Mouse (Mus musculus): ENCODE results near the gene Scp2. TPM values are rescaled to one million over a fixed set of nuclear protein-coding genes. Genes with fewer than 3 reads are reported as not detected.

Gene Scp2
- total and polyA plus RNA-seq, 3 experiments, result 235 to 357 (median 303) TPM

DNA sequence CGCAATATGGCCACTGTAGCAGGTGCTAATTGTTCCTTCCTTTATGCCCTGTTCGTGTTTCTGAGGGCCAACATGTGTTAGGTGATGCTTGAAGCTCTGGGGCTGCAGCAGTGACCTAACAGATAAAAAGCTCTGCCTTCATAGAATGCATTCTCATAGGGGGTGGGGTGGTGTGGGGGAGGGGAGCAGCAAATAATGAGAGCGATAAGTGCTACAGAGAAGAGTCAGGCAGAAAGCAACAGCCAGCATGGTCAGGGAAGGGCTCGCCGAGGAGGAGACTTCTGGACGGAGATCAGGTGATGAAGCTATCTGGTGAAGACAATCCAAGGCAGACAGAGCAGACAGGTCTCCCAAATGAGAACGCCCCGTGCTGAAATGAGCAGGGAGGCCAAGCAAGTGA is 92.1 kb downstream of the Scp2 start:
- 77% methylated on average over 8 of the region's 8 CpGs for WGBS
- Histone ChIP-seq H3K79me2 (replicated peaks; ENCODE audit: control insufficient read depth, insufficient read depth, low read length) (no peaks in the 10 kb centered on the region), H3K36me3 (ENCODE audit: control insufficient read depth, insufficient read depth, low read length) (peaks cover 3% of the 10 kb centered on the region), H3K27me3 (ENCODE audit: control insufficient read depth, insufficient read depth, low read length) (no peaks in the 10 kb centered on the region), H3K27ac (no peak overlapping the region), H3K9ac (ENCODE audit: low read depth, low read length) (no peak overlapping the region), H3K4me3 (no peak overlapping the region), H3K4me1 (ENCODE audit: control insufficient read depth, insufficient read depth, low read length) (no peaks in the 10 kb centered on the region; the same call in 1 of the 2 replicates)
- TF ChIP-seq CTCF (IDR thresholded peaks at IDR 0.05), result no peak
- TF ChIP-seq POLR2A (IDR thresholded peaks at IDR 0.05; ENCODE audit: insufficient read depth, low read depth, low read length), result no peak
- no peak for TF ChIP-seq EP300 (IDR thresholded peaks at IDR 0.05; ENCODE audit: insufficient read depth, low read depth, low read length)
- no peak for DNase-seq
- intact Hi-C loops (cut with DNase I), result no loop called here

DNA sequence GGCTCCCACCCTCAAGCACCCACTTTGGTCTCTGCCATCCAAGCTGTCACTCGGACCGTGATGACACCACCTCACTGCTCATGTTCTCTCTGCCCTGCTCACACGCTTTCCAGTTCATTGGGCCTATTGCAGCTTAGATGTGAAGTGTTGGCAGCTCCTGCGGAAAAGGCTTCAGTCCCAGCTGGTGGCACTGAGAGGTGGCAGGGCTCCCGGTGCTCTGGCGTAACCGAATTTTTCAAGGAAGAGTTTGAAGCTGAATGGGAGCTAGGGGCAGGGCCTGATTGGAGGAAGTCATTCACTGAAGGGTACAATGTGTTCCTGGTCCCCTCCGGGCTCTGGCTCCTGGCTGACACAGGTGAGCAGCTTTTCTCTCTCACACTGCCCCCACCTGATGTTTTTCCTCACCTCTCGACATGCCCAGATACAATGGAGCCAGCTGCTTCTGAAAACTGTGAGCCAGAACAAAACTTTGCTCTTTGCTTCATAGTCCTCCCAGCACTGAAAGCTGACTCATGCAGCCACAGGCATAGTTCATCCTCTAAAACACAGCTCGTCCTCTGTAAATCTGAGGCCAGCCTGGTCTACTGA is 93.0 kb downstream of the Scp2 start:
- peak; percentile 31 to 70 for DNase-seq
- H3K27me3 ChIP-seq (ENCODE audit: control insufficient read depth, insufficient read depth, low read length), result no peaks in the 10 kb centered on the region
- H3K36me3 ChIP-seq (ENCODE audit: control insufficient read depth, insufficient read depth, low read length), result peaks cover 3% of the 10 kb centered on the region
- H3K9ac ChIP-seq (ENCODE audit: low read depth, low read length), result no peak overlapping the region
- no peaks in the 10 kb centered on the region for H3K79me2 ChIP-seq (replicated peaks; ENCODE audit: control insufficient read depth, insufficient read depth, low read length)
- WGBS, result 57% methylated on average over 10 of the region's 10 CpGs
- H3K4me1 ChIP-seq (ENCODE audit: control insufficient read depth, insufficient read depth, low read length), result no peaks in the 10 kb centered on the region; the same call in 1 of the 2 replicates
- intact Hi-C loops (cut with DNase I), result no loop called here
- no peak overlapping the region; the same call in 1 of the 2 replicates for H3K27ac ChIP-seq
- TF ChIP-seq POLR2A (IDR thresholded peaks at IDR 0.05; ENCODE audit: insufficient read depth, low read depth, low read length) (no peak), EP300 (IDR thresholded peaks at IDR 0.05; ENCODE audit: insufficient read depth, low read depth, low read length) (peak; percentile 70)
- H3K4me3 ChIP-seq, result no peak overlapping the region

DNA sequence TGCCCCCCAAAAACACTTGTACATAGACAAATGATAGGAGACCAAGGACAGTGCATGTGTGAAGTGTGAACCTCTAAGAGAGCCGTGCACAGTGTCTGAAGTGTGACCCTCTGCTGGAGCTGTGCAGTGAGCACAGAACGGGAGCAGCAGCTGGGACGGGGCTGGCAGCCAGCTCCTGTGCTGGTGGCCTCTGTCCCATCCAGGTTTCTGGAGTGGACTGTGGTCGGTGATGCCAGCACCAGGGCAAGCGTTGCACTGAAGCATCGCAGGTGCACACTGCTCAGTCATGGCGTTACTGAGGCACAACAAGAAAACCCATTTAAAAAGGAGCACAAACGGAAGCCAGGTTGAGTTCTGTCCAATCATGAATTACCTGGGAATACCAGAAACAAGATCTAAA is 98.7 kb downstream of the Scp2 start:
- Histone ChIP-seq H3K4me1 (ENCODE audit: control insufficient read depth, insufficient read depth, low read length) (no peaks in the 10 kb centered on the region; the same call in 1 of the 2 replicates), H3K79me2 (replicated peaks; ENCODE audit: control insufficient read depth, insufficient read depth, low read length) (no peaks in the 10 kb centered on the region), H3K9ac (ENCODE audit: low read depth, low read length) (no peak overlapping the region), H3K27me3 (ENCODE audit: control insufficient read depth, insufficient read depth, low read length) (no peaks in the 10 kb centered on the region), H3K4me3 (no peak overlapping the region), H3K27ac (no peak overlapping the region), H3K36me3 (ENCODE audit: control insufficient read depth, insufficient read depth, low read length) (peaks cover 2% of the 10 kb centered on the region; the same call in 1 of the 2 replicates)
- peak; percentile 39 to 53 for DNase-seq
- intact Hi-C loops (cut with DNase I), result no loop called here
- TF ChIP-seq EP300 (IDR thresholded peaks at IDR 0.05; ENCODE audit: insufficient read depth, low read depth, low read length) (peak; percentile 46; the same call in 1 of the 2 replicates), POLR2A (IDR thresholded peaks at IDR 0.05; ENCODE audit: insufficient read depth, low read depth, low read length) (no peak)
- WGBS, result 60% methylated on average over 8 of the region's 8 CpGs

DNA sequence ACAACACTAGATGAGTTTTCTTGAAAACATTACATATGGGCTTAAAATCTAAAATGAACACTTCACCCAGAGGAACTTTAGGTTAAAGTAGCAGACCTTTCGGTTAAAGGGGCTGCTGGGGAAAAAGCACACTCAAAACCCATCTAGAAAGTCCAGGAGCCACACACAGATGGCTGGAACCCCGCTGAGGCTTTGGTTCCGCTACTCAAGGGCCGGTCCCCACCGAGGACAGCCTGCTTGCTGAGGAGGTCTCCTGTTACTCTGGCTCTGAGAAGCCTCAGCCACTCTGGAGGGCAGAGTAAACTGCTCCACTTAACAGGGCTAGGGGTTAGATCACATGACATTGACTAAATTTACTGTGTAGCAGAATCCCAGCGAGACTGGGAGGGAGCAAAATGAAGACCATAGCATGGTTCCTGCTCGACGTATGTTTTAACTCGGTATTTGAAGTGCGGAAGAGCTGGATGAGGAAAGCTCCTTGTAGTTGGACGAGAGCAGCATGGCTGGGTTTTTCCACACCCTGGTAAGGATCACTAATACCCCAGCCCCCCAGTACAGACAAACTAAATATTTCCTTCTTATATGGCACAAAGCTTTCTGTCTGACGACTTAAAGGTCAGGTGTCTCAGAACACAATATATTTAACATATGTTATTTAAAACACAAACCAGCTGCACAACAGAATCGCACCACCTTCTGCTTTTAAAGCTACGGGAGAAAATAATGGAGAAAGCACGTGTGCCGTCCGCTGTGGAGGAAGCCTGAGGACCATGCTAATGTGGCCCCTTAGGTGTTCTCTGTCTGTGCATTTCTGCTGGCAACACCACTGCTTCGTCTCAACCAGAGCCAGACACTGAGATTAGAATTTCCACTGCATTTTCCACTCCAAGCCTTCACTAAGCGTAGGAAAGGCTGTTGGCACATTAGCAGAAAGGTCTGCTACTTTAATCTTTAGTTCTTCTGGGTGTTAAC is 99.4 kb downstream of the Scp2 start:
- Histone ChIP-seq H3K27me3 (ENCODE audit: control insufficient read depth, insufficient read depth, low read length) (no peaks in the 10 kb centered on the region), H3K9ac (ENCODE audit: low read depth, low read length) (no peak overlapping the region), H3K27ac (no peak overlapping the region), H3K4me3 (no peak overlapping the region), H3K79me2 (replicated peaks; ENCODE audit: control insufficient read depth, insufficient read depth, low read length) (no peaks in the 10 kb centered on the region), H3K4me1 (ENCODE audit: control insufficient read depth, insufficient read depth, low read length) (no peaks in the 10 kb centered on the region; the same call in 1 of the 2 replicates), H3K36me3 (ENCODE audit: control insufficient read depth, insufficient read depth, low read length) (peaks cover 2% of the 10 kb centered on the region; the same call in 1 of the 2 replicates)
- DNase-seq, result no peak
- 73% methylated on average over 19 of the region's 19 CpGs for WGBS
- intact Hi-C loops (cut with DNase I), result no loop called here
- no peak for TF ChIP-seq POLR2A (IDR thresholded peaks at IDR 0.05; ENCODE audit: insufficient read depth, low read depth, low read length)

DNA sequence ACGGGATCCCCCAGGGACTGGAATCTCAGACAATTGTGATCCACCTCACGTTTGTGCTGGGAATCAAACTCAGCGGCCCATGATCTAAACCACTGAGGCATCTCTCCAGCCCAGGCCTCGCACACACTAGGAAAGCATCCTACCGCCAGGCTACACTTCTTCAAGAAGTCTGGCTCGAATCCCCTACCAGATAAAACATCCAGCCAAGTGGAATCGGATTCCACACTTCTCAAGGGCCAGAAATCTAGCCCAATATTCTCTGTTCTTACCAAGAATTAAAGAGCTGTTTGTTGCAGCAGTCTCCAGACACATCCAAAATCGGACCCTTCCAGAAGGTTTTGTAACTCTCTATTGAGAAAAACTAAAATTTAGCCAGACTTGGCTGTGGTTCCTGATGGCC is 107.8 kb downstream of the Scp2 start:
- 75% methylated on average over 8 of the region's 8 CpGs for WGBS
- H3K27me3 ChIP-seq (ENCODE audit: control insufficient read depth, insufficient read depth, low read length), result no peaks in the 10 kb centered on the region
- TF ChIP-seq CTCF (IDR thresholded peaks at IDR 0.05) (0 out of 2 replicates have a peak, but pooled peaks have one; percentile 2), EP300 (IDR thresholded peaks at IDR 0.05; ENCODE audit: insufficient read depth, low read depth, low read length) (no peak), POLR2A (IDR thresholded peaks at IDR 0.05; ENCODE audit: insufficient read depth, low read depth, low read length) (no peak)
- no peak overlapping the region for H3K4me3 ChIP-seq
- H3K9ac ChIP-seq (ENCODE audit: low read depth, low read length), result no peak overlapping the region
- DNase-seq, result peak; percentile 35 to 54
- peak overlapping the region; percentile 29 for H3K27ac ChIP-seq
- H3K4me1 ChIP-seq (ENCODE audit: control insufficient read depth, insufficient read depth, low read length), result no peaks in the 10 kb centered on the region
- no peaks in the 10 kb centered on the region for H3K79me2 ChIP-seq (replicated peaks; ENCODE audit: control insufficient read depth, insufficient read depth, low read length)
- H3K36me3 ChIP-seq (ENCODE audit: control insufficient read depth, insufficient read depth, low read length), result no peaks in the 10 kb centered on the region
- intact Hi-C loops (cut with DNase I), result no loop called here

Measured in heart, adult 2 months (tissue).